Mouse (Mus musculus) limb, embryonic 13.5 days (tissue): ENCODE data around the gene Eif4e2. TPM values are rescaled to one million over a fixed set of nuclear protein-coding genes. Genes with fewer than 3 reads are reported as not detected.
A peak's percentile ranks its signal among the peaks of the same experiment; 100 is the strongest.

Experiments
- ATAC-seq: fragments of 200-750 bp; cut with Nextera tagmentation; 2 replicates; pipeline ENCODE4 v1.8.0; 2017; ENCODE audit warnings: low read depth, moderate number of reproducible peaks, moderate TSS enrichment; ENCODE audit not compliant: low FRiP score
- H3K27ac ChIP-seq: fragments of 300-500 bp; sonication (generic); 2 replicates; pipeline ENCODE4 v1.5.1; 2015; ENCODE audit warnings: inconsistent platforms, mild to moderate bottlenecking, moderate library complexity
- H3K27me3 ChIP-seq: fragments of 300-500 bp; sonication (generic); 2 replicates; pipeline ENCODE4 v1.6.1; 2015; ENCODE audit warnings: mild to moderate bottlenecking, inconsistent platforms
- H3K36me3 ChIP-seq: fragments of 300-500 bp; sonication (generic); 2 replicates; pipeline ENCODE4 v1.6.1; 2015; ENCODE audit warnings: inconsistent platforms, mild to moderate bottlenecking, moderate library complexity
- H3K4me1 ChIP-seq: fragments of 300-500 bp; sonication (generic); 2 replicates; pipeline ENCODE4 v1.6.1; 2015; ENCODE audit warnings: inconsistent platforms
- H3K4me2 ChIP-seq: fragments of 300-500 bp; sonication (generic); replicated peaks from 2 replicates; pipeline ENCODE4 v1.6.1; 2015; ENCODE audit warnings: inconsistent platforms, mild to moderate bottlenecking, moderate library complexity
- H3K4me3 ChIP-seq: fragments of 300-500 bp; sonication (generic); 2 replicates; pipeline ENCODE4 v1.5.1; 2015; ENCODE audit warnings: moderate library complexity, mild to moderate bottlenecking, inconsistent platforms
- H3K9ac ChIP-seq: fragments of 300-500 bp; sonication (generic); 2 replicates; pipeline ENCODE4 v1.6.1; 2015; ENCODE audit warnings: mild to moderate bottlenecking, inconsistent platforms
- H3K9me3 ChIP-seq: fragments of 300-500 bp; sonication (generic); 2 replicates; pipeline ENCODE4 v1.6.1; 2016; ENCODE audit warnings: inconsistent platforms
- WGBS: fragments of 180-500 bp; shearing (Covaris S2); methylation state at CpG from one replicate; pipeline ENCODE4 v1.1.7; 2015; 5-methylcytosine and 5-hydroxymethylcytosine counted together
- polyA plus RNA-seq: library from polyadenylated mRNA; unstranded; fragments of >200 nt; fragmentation: Nextera tagmentation; extraction: Ambion mirVana; gene quantifications from 2 replicates; pipeline ENCODE4 v1.2.1, GENCODE M21; 2015

Gene Eif4e2
- polyA plus RNA-seq, 1 experiment from 2014 or later, result 178 TPM

DNA sequence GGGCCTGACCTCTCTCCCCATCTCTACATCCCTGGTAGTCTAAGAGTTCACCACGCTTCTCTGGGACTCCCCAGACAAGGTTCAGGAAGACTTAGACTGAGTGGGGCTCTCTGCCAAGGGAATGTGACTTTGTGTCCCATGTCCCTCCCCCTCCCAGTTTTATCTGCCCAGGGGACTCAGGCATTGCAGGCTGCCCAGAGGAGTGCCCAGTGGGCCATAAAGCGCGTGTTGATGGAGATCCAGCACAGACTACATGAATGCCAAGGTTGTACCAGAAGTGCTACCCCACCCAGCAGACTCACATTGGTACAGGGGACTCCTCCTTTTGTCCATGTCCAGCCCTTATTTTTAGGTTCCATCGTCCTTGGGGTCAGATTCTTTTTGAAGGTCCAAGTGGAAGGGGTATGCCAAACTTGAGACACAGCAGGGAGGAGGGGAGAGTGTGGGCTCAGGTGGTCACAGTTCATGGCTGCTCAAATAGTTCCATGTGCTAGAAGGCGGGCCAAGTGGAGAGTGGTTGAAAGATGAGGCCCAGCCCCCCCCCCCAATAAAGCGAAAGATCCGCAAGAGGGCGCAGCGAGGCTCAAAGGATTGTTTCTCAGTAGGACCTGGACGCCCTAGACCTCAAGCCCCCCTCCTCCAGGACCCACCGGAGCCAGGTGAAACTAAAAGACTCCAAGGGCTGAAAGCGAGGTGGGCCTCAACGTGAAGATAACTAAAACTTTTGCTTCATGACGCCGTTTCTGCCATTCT is 29.5 kb upstream of the Eif4e2 start:
- H3K27me3 ChIP-seq, result peaks cover 90% of the 10 kb centered on the region
- peak overlapping the region; percentile 35 for H3K4me2 ChIP-seq

DNA sequence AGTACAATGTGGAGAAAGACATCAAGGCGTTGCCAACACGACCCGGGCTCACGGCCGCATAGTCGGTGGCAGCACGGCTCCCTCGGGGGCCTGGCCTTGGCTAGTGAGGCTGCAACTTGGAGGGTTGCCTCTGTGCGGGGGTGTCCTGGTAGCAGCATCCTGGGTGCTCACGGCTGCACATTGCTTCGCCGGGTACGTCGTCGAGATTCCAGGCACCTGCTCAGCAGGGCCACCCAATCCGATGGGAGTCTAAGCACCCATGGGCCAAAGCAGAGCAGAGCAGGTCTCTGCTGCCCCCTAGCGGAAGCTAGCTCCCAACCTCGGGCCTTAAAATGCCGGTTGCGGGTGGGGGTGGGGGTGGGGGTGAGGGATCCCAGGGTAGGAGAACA is 29.0 kb upstream of the Eif4e2 start:
- WGBS, result 13% methylated on average over 20 of the region's 20 CpGs
- Histone ChIP-seq H3K36me3 (no peaks in the 10 kb centered on the region), H3K9me3 (no peaks in the 10 kb centered on the region), H3K4me3 (no peak overlapping the region), H3K27ac (no peak overlapping the region), H3K27me3 (peaks cover 90% of the 10 kb centered on the region), H3K9ac (no peak overlapping the region), H3K4me2 (peak overlapping the region; percentile 35), H3K4me1 (peaks cover 14% of the 10 kb centered on the region)
- no peak; the same call in 1 of the 2 replicates for ATAC-seq

More for the DNA sequence above, 29.5 kb upstream of the Eif4e2 start:
- no peak overlapping the region for H3K27ac ChIP-seq
- no peak for ATAC-seq
- peaks cover 14% of the 10 kb centered on the region for H3K4me1 ChIP-seq
- H3K9me3 ChIP-seq, result no peaks in the 10 kb centered on the region
- H3K4me3 ChIP-seq, result no peak overlapping the region
- H3K9ac ChIP-seq, result no peak overlapping the region
- WGBS, result 31% methylated on average over 15 of the region's 15 CpGs
- no peaks in the 10 kb centered on the region for H3K36me3 ChIP-seq

DNA sequence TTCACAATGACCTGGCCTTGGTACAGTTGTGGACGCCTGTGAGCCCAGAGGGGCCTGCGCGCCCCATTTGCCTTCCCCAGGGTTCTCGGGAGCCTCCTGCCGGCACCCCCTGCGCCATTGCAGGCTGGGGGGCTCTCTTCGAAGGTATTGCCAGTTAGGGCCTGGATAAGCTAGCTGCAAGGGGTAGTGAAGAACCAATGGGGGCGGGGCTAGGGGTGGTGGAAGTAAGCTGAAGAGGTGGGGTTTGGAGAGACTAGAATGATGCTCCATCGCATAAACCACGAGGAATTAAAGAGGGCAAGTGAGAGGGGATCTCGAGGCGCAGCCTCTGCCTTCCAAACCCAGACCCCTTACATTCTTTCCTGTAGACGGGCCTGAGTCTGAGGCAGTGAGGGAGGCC is 28.2 kb upstream of the Eif4e2 start:
- Histone ChIP-seq H3K9me3 (no peaks in the 10 kb centered on the region), H3K27me3 (peaks cover 85% of the 10 kb centered on the region)

DNA sequence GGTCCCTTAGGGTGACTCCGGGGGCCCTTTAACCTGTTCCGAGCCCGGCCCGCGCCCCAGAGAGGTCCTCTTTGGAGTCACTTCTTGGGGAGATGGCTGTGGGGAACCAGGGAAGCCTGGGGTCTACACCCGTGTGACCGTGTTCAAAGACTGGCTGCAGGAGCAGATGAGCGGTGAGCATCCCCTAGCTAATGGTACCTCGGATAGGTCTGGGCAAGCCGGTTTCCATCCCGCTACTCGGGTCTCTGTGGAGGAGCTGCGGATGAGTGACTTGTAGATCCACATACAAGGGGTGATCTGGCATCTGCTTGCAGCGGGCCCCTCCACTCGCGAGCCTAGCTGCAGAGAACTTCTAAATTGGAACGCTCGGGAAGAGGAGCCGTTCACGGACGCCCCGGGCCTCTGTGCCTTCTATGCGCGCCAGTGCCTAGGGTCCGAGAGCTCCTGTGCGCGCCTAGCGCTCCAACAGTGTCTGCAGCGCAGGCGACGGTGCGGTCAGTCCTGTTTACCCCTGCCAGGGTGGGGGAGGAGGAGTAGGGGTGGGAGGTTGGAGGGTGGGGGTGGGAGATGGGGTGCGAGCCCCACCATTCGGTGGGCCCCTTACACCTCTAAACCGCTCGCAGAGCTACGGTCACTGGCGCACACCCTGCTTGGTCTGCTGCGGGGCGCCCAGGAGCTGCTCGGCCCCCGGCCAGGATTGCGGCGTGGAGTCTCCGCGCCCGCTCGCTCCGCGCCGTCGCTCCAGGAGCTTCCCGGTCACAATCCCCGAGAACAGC is 27.3 kb upstream of the Eif4e2 start:
- ATAC-seq, result peak; percentile 55; the same call in 1 of the 2 replicates
- Histone ChIP-seq H3K27me3 (peaks cover 75% of the 10 kb centered on the region), H3K4me3 (peak overlapping the region; percentile 59), H3K9me3 (no peaks in the 10 kb centered on the region), H3K27ac (no peak overlapping the region), H3K36me3 (no peaks in the 10 kb centered on the region), H3K9ac (peak overlapping the region; percentile 70), H3K4me1 (peaks cover 17% of the 10 kb centered on the region), H3K4me2 (peak overlapping the region; percentile 88)
- 2% methylated on average over 54 of the region's 54 CpGs for WGBS

More for the DNA sequence above, 28.2 kb upstream of the Eif4e2 start:
- WGBS, result 8% methylated on average over 13 of the region's 13 CpGs
- H3K4me2 ChIP-seq, result 0 out of 2 replicates have a peak overlapping the region, but pooled peaks have one; percentile 88
- H3K4me1 ChIP-seq, result peaks cover 17% of the 10 kb centered on the region
- H3K4me3 ChIP-seq, result no peak overlapping the region
- ATAC-seq, result no peak
- no peak overlapping the region for H3K27ac ChIP-seq
- no peak overlapping the region for H3K9ac ChIP-seq
- H3K36me3 ChIP-seq, result no peaks in the 10 kb centered on the region

DNA sequence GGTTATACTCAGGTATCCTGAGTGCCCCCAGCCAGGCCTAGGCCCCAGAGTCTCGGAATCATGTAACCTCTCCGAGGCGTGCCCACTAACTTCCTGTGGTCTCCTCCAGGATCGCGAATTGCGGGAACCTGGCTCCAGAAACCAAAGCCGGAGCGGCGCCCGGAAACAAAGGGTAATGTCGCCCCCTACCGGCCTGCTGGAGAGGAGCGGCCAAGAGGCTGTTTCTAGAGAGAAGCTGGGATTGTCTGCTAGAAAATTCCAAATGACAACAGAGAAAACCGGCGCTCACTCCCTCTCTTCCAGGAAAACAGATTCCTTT is 26.7 kb upstream of the Eif4e2 start:
- 2% methylated on average over 15 of the region's 15 CpGs for WGBS
- Histone ChIP-seq H3K9me3 (no peaks in the 10 kb centered on the region), H3K4me1 (peaks cover 17% of the 10 kb centered on the region), H3K27me3 (peaks cover 70% of the 10 kb centered on the region), H3K4me2 (peak overlapping the region; percentile 88), H3K36me3 (no peaks in the 10 kb centered on the region), H3K4me3 (peak overlapping the region; percentile 59), H3K27ac (no peak overlapping the region), H3K9ac (peak overlapping the region; percentile 70)
- ATAC-seq, result peak; percentile 25; the same call in 1 of the 2 replicates

DNA sequence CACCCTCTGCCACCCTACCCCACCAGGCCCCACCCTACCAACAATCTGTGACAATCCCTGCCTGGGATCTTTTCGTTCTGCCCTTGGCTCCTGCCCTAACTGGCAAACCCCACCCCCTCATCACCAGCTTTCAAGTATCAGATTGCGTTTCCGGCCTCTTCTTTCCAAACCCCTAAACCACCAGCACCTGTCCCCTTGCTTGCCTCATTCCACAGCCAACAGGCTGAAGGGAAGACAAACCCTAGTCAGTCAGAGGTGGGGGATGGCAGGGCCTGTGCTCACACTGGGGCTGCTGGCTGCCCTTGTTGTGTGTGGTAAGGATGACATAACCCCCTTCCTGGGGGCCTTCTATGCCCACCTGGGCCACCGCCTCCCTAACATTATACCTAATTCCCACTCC is 23.3 kb upstream of the Eif4e2 start, which contains the start of gene Chrnd:
Gene Chrnd, plus strand, starts transcription at position 179 of the 400 bp plus-strand sequence.
- H3K4me3 ChIP-seq, result no peak within 1 kb of the TSS
- peaks cover 36% of the 10 kb centered on the region for H3K27me3 ChIP-seq
- H3K4me2 ChIP-seq, result peak within 1 kb of the TSS; percentile 27; the same call in 1 of the 2 replicates
- WGBS, result 18% methylated on average over 4 of the region's 4 CpGs
- 0 out of 2 replicates have a peak, but pooled peaks have one; percentile 35 for ATAC-seq
- peak within 1 kb of the TSS; percentile 45; the same call in 1 of the 2 replicates for H3K9ac ChIP-seq
- no peaks in the 10 kb centered on the region for H3K9me3 ChIP-seq
- H3K36me3 ChIP-seq, result no peaks in the 10 kb centered on the region
- H3K4me1 ChIP-seq, result peaks cover 13% of the 10 kb centered on the region
- H3K27ac ChIP-seq, result no peak within 1 kb of the TSS; the same call in 1 of the 2 replicates

DNA sequence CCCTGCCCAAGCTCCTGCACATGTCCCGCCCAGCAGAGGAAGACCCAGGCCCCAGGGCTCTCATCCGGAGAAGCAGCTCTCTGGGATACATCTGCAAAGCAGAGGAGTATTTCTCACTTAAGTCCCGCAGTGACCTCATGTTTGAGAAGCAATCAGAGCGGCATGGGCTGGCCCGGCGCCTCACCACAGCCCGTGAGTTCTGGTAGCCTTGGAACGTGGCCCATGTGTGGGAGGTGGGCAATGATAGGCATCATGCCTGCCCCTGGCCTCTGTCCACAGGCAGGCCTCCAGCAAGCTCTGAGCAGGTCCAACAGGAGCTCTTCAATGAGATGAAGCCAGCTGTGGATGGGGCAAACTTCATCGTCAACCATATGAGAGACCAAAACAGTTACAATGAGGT is 16.4 kb upstream of the Eif4e2 start:
- WGBS, result 77% methylated on average over 9 of the region's 9 CpGs
- no peaks in the 10 kb centered on the region for H3K36me3 ChIP-seq
- peaks cover 7% of the 10 kb centered on the region; the same call in 1 of the 2 replicates for H3K27me3 ChIP-seq
- H3K9ac ChIP-seq, result no peak overlapping the region
- no peak for ATAC-seq
- no peaks in the 10 kb centered on the region for H3K9me3 ChIP-seq
- H3K27ac ChIP-seq, result no peak overlapping the region
- no peaks in the 10 kb centered on the region for H3K4me1 ChIP-seq
- H3K4me2 ChIP-seq, result no peak overlapping the region
- H3K4me3 ChIP-seq, result no peak overlapping the region

DNA sequence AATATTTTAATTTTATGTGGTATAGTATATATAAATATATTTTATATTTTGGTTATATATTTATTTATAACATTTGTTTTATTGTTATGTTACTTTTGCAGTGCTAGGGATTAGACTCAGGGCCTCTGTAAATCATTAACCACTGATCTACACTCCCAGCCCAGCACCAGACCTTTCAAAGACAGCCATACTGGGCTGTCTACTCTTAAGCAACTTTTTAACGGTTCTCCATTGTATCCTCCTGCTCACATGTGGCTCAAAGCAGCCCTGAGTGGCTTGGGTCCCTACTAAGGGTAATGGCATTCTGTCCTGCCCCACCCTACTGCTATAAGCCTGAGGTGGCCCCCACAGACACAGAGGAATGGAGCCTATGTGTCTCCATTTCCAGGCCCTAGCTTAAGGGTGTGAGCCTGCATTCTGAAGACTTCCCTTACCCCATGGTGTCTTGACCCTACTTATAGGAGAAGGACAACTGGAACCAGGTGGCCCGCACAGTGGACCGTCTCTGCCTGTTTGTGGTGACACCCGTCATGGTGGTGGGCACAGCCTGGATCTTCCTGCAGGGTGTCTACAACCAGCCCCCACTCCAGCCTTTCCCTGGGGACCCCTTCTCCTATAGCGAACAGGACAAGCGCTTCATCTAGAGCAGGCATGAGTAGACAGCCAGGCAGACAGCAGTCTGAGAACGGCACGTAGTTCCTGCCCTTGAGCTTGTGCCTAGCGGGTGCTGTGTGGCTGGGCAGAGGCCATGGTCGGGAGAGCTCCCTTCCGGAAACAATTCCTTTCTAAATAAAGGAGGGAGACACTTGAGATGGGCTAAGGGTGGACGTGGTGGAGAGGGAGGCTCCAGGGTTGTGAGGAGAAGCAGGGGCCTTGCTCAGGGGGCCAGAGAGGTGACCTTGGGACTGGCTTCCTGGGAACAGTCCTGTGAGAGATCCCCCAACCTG is 15.3 kb upstream of the Eif4e2 start:
- Histone ChIP-seq H3K4me2 (no peak overlapping the region), H3K4me3 (no peak overlapping the region), H3K36me3 (no peaks in the 10 kb centered on the region), H3K4me1 (no peaks in the 10 kb centered on the region), H3K27ac (no peak overlapping the region), H3K27me3 (peaks cover 7% of the 10 kb centered on the region; the same call in 1 of the 2 replicates), H3K9ac (no peak overlapping the region), H3K9me3 (no peaks in the 10 kb centered on the region)
- no peak for ATAC-seq
- 77% methylated on average over 12 of the region's 12 CpGs for whole genome bisulfite sequencing

DNA sequence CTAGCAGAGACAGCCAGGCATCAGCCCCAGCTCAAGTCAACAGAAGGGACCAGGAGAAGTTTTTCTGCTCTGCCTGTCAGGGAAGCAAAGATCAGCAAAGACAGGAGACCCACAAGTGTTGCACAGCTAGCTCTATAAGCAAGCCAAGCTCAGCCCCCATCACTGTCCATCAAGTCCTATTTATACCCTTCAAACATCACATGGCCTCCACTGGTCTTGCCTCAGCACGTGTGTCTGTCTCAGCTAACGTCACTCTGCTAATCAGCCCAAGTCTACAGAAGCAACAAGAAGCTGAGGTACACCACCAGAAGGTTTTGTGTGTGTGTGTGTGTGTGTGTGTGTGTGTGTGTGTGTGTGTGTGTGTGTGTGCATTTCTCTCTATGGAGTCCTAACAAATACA is 12.9 kb upstream of the Eif4e2 start:
- Histone ChIP-seq H3K4me3 (no peak overlapping the region), H3K4me1 (0 out of 2 replicates have a peak, but pooled peaks cover 4% of the 10 kb centered on the region), H3K27ac (no peak overlapping the region), H3K9me3 (no peaks in the 10 kb centered on the region), H3K4me2 (no peak overlapping the region), H3K27me3 (peaks cover 14% of the 10 kb centered on the region), H3K9ac (no peak overlapping the region), H3K36me3 (no peaks in the 10 kb centered on the region)
- 45% methylated on average over 2 of the region's 2 CpGs for WGBS
- no peak for ATAC-seq

DNA sequence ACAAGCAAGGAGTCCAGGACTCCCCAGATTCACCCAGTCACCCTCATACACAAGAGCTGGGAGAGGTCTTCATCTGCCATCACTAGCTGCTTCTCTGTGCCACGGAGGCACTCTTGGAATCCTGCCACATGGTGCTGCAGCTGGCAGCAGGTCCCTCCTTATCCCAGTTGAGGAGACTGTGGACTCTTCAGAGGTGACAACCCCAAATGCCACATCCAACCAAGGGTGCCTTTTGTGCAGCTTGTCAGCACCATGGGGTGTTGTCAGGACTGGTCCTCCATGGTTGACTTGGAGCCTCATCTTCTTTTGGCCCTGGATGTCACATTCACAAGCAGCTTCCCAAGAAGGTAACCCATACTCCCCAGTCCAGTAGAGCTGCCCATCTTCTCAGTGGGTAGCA is 11.9 kb upstream of the Eif4e2 start:
- Histone ChIP-seq H3K9ac (no peak overlapping the region; the same call in 1 of the 2 replicates), H3K4me3 (no peak overlapping the region), H3K9me3 (no peaks in the 10 kb centered on the region), H3K4me2 (no peak overlapping the region), H3K36me3 (no peaks in the 10 kb centered on the region), H3K27me3 (peaks cover 24% of the 10 kb centered on the region), H3K4me1 (0 out of 2 replicates have a peak, but pooled peaks cover 12% of the 10 kb centered on the region), H3K27ac (no peak overlapping the region)
- no peak for ATAC-seq
- 45% methylated on average over 1 of the region's 1 CpGs for WGBS

DNA sequence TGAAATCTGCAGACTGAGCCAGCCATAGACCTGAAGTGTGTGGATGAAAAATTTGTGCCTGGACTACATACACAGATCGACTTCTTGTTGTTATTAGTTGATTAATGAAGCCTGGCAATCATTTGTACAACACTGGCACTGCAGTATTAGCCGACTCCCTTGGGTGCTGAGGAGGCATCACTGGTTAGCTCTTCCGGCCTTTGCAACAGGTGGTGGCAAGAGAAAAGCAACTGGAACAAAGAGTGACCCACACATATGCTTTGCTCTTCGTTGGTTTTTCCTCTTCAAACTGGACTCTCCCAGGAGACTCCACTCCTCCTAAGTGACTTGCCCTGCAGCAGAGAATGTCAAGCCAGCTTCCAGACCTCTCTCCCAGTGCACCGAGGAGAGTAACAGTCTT is 9.9 kb upstream of the Eif4e2 start:
- H3K9me3 ChIP-seq, result no peaks in the 10 kb centered on the region
- H3K36me3 ChIP-seq, result no peaks in the 10 kb centered on the region
- H3K27ac ChIP-seq, result no peak overlapping the region
- no peak overlapping the region for H3K4me3 ChIP-seq
- WGBS, result 80% methylated on average over 5 of the region's 5 CpGs
- no peak overlapping the region for H3K4me2 ChIP-seq
- no peak for ATAC-seq
- H3K27me3 ChIP-seq, result peaks cover 31% of the 10 kb centered on the region
- no peak overlapping the region for H3K9ac ChIP-seq
- 0 out of 2 replicates have a peak, but pooled peaks cover 12% of the 10 kb centered on the region for H3K4me1 ChIP-seq
